Mouse (Mus musculus): ENCODE results near the gene Gatad2b.

DNA sequence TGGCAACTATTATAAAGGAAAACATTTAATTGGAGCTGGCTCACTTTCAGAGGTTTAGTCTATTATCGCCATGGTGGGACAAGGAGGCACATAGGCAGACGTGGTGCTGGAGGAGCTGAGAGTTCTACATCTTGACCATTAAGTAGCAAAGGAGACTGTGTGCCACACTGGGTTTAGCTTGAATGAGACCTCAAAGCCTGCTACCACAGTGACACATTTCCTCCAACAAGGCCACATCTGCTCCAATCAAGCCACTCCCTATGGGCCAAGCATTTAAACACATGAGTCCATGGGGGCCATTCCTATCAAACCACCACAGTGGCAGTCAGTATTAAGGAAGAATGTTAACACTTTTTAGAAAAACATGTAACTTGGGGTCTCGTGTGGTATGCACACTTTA is 45.2 kb downstream of the Gatad2b start:
- TF ChIP-seq MYOG (IDR thresholded peaks at IDR 0.05; ENCODE audit: control insufficient read depth, extremely low read depth, insufficient read length) (no peak), CTCF (IDR thresholded peaks at IDR 0.05; ENCODE audit: control insufficient read depth, insufficient read depth, insufficient read length) (no peak), MAX (IDR thresholded peaks at IDR 0.05) (no peak)

All from C2C12 (cell line).